Mouse (Mus musculus): ENCODE results near the gene Gm5678.

- TF ChIP-seq CTCF (IDR thresholded peaks at IDR 0.05; ENCODE audit: insufficient read depth, low read depth, low read length) (no peak), POLR2A (IDR thresholded peaks at IDR 0.05; ENCODE audit: insufficient read depth, low read depth, low read length) (no peak)
Measured at GRCm38 (mm10) chr16:93609796-93610195, 18.1 kb upstream of the Gm5678 start.
